Mouse (Mus musculus) megakaryocyte, adult 5-6 weeks (primary cell): ENCODE data around the gene Matk. TPM values are rescaled to one million over a fixed set of nuclear protein-coding genes. Genes with fewer than 3 reads are reported as not detected.

Experiments
- ATAC-seq: 2 replicates; pipeline ENCODE4 v1.8.0; 2016; ENCODE audit warnings: mild to moderate bottlenecking, inconsistent platforms; ENCODE audit not compliant: poor library complexity, severe bottlenecking
- total RNA-seq, 2 experiments: library from RNA; stranded (forward) in 1 of 2; stranded (reverse) in 1 of 2; fragments of 153-499, 151-499 nt in 1 of 2; fragments of 221-1000, 200-1000 nt in 1 of 2; gene quantifications; 2 replicates each; pipeline versions ENCODE4 v1.2.3 to v1.2.4; 2015 to 2017

The Matk gene
- total RNA-seq, 2 experiments from 2014 or later = 5.9 to 8.1 TPM

DNA sequence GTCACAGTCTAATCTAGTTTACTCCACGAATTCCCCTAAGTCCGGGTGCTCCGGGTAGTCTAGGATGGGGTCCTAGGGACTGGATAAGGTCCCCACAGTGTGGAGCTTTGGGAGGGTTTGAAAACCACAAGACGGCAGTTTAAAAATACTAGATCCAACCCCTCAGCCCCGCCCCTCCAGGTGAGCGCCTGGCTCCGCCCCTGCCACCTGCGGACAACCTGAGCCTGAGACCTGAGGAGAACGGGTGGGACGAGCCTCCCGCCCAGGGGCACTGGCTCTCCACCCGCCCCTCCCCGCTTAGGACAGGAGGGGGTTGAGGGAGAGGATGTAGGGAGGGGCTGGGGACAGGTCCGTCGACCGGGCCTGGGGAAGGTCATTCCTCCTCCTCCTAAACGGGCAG lies 32.0 kb downstream of the Matk start:
- no peak for ATAC-seq

DNA sequence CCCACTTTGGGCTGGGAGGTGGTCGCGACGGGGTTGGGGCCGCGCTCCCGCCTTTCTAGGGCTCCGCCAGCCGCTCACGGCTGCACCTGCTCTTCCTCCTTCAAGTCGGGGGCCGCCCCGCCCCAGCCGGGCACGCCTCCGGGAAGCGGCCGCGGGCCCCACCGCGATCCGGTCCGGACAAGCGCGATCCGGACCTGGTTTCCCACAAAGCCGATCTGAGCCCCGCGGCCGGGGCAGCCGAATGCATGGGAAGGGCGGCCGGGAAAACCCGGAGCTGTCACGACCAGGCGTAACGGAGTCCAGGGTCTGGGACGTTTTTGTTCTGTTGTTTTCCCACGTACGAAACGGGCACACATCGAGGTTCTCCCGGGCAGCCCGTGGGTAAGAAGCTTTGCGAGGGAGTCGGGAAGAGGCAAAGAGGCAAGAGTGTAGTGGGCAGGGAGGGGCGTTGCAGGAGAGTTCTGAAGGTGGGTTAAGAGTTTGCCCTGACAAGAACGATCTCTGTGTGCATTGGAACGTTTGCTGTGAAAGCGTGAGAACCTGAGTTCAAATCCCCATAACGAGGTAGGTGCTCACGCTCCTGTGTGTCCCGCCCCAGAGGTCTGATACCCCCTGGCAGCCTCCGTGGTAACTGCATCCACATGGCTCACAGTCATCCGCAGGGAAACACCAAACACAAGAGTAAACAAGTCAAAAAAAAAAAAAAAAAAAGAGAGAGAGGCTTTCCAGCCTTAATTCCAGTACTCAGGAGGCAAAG lies 33.1 kb downstream of the Matk start:
- ATAC-seq = peak; percentile 91

DNA sequence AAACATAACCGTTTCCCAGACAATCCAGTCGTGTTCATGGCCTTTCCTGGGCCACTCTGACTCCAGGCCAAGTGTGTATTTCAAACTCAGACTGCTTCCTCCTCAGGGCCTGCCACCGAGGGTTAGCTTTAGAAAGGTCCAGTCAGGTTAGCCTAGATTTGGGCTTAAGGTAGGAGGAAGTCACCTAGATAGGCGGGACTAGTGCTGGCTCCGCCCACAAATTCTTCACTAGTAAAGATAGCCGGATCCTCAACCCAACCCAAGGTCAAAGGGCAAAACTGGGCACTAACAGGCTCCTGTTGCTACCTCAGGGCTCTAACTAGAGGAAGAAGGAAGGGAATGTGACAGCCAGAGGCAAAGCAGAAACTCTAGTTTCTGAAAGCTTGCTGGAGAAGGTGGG lies 33.9 kb downstream of the Matk start:
- no peak for ATAC-seq

DNA sequence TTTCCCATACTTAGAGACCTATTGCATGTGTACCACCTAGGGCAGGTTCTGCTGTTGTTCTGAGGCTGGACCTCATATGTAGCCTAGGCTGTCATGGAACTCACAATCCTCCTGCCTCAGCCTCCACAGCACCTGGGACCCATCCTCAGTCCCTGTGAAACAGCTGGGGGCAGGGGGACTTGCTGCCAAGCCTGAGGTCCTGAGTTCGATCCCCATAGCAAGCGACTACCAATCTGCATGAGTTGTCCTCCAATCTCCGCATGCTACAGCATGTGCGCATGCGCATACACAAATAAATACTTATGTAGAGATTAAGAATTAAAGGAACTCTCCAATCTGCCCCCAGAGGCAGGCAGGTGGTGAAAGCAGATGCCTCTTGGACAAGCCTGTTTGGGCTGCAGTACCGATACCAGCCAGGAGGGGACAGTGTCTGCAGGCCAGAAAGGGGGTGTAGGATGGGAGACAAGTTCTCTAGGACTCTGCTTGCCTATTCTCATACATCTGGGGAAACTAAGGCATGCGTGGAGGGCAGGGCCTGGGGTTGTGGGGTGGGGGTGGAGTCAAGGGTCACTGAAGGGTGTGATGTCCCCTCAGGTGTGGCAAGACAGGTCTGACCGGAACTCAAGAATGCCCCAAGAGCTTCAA lies 34.9 kb downstream of the Matk start:
- no peak for ATAC-seq

DNA sequence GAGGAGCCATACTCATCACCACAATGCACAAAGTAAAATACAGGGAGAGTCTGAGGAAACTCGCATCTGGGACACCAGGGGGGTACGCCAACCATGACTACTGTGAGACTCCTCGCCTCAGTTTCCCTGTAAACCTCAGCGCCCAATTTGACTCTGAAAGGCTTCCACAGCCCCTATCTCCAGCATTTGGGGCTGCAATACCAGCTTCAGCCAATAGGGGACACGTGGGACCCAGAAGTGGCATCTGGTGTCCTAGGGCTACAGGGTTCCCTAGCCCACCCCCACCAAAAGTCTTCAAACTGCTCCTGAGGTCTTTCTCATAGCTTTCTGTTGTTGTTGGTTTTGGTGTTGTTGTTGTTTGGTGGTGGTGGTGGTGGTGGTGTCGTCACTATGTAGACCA lies 35.9 kb downstream of the Matk start:
- ATAC-seq = no peak

DNA sequence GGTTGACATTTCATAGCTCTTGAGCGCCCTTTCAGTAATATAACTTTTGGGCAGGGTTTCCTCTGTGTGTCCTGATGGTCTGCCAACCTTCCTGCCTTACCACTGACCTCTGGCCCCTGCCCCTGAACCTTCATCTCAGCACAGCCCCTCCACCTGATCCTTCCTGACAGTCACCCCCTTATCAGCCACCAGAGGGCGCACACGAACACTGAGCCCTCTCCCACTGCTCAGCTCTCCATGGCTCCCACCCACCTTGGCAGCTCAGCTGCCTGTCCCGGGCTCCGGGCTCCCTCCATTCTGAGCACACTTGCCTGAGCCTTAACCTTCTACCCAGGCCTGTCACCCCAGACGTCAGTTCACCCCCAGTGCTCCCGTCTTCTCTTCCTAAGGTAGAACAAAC lies 36.5 kb downstream of the Matk start:
- 0 out of 2 replicates have a peak, but pooled peaks have one; percentile 13 for ATAC-seq

DNA sequence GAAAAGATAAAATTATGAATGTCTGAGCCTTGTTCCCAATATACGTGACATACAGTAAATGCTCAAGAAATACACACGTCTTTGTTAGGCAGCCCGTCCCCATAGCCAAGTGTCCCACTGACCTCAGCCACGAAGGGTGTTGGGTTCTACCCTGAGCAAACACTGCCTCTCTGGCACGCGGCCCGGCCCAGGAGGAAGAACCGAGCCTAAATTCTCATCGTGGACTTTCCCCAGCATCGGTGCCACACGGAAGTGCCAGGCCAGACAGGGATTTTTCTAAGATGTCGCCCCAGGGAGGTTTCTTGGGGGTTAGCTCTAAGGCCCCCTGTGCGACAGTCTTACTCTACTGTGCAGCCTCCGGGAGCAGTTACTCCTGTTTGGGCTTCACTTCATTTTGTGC lies 37.1 kb downstream of the Matk start:
- no peak for ATAC-seq

DNA sequence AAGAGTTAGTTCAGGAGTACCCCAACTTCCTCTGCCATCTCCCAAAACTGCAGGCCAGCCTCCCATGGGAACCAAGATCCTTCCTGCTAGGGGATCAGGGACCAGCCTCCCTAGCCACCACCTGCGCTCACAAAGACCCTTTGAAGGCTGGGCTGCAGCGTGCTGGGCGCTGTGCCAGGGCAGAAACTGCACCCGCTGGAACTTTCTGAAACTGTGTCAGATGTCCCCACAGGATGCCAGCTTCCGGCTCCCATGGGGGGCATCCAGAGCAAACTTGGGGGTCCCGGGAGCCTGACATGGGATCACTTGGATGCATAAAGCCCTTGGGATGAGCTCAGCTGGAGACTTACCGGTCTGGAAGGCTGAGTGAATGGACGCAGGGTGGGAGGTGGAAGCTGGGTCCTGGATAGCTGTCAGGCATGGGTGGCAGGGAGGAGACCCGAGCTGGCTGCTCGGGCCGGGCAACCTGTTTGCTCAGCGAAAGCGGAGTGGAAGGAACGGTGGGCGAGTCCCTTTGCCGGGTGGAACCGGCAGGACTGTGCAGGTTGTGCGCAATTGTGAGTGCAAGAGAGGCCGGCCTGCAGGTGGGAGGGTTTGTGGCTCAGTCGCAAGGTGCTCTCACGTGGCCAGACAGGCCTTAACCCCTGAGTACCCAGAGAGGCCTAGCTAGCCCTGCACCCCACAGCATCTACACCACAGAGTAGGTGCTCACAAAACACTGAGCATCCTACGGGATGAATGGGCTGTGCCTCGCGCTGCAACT lies 38.1 kb downstream of the Matk start:
- no peak for ATAC-seq

DNA sequence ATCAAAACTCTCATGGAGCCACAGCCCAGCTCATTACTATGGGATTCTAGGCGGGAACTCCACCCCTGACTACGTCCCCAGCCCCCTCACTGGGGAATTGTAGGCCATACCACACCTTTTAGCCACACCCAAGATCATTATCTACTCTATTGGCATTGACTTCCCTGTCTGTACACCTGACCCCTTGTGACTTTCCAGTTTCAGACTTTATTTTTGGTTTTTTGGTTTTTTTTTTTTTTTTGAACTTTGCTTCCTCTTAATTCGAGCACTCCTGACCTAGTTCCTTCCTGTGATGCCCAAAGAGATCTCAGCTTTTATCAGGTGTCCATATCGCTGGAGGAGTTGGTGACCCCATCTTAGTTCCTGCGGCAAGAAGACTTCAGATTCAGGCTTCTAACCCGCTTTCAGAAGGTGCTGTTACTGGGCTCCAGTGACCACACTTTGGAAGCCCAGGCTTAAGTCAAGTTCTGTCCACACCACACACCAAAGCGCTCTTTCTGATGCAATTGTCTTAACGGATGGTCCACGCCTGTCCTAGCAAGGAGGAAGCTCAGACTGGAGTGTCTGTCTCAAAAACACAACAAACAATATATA lies 38.9 kb downstream of the Matk start, which contains the start of gene Tjp3:
Gene Tjp3, minus strand, starts transcription at position 71 of the 594 bp plus-strand sequence.
- ATAC-seq = peak; percentile 26

DNA sequence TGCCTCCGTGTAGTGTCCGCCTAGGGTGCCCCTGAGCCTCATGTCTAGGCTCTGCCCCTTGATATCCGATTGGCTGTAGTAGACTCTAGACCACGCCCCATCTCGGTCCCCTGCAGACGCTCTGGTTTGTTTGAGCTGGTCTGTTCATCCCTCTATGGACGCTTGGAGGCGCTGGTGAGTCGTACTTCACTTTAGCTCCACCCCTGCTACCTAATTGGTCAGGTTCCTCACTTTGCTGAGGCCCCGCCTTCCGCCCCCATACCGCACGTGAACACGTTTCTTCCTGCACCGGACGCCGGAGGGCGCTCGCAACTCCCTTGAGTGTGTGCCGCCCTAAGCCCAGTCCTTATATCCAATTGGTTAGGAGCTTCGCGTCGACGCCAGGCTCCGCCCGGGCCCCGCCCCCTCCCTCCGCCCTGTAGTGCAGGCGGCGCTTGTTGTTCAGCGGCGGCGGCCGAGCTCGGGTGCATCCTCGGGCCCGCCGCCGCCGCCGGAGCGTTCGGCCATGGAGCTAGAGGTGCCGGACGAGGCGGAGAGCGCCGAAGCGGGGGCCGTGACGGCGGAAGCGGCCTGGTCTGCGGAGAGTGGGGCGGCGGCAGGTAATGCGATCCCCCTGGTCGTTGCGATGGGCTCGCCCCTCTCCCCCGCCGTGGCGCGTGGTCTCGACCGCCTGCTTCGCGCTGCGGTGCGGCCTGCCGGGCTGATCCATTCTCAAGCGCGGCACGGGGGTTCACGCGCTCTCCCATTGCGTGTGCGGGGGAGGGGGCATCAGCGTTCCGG lies 40.0 kb downstream of the Matk start, which contains the start of gene Pip5k1c:
Gene Pip5k1c, plus strand, starts transcription at position 410 of the 780 bp plus-strand sequence.
- ATAC-seq = peak; percentile 78

DNA sequence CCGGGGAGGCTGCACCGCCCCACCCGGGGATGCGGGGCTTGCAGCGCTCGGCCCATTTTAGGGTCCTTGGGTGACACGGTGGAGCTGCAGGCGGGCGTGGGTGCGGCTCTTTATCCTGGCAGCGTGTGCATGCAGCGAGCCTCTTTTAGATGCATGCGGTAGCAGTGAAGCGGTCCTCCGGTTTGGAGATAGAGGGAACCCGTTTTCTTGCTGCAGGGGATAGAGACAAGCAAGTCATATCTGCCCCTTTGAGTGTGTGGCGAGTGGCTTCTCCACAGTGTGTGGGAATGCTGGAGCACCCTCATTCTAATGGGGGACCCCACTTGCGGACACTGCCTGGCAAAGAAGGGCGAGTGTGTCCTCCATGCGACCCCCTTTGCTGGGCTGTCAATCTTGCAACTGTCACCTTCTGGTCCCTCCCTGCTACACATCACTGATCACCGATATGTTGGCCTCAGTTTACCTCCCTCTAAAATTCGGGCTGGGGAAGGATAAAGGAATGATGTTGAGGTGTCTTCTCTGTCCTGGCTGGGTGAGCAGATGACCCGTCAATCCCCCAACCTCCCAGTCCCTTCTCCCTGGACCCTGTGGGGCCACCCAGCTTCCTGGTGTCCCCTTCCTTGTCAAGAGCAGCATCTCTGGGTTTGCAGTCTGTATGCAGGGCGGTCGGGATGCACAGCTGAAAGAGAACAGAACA lies 40.7 kb downstream of the Matk start:
- no peak for ATAC-seq

DNA sequence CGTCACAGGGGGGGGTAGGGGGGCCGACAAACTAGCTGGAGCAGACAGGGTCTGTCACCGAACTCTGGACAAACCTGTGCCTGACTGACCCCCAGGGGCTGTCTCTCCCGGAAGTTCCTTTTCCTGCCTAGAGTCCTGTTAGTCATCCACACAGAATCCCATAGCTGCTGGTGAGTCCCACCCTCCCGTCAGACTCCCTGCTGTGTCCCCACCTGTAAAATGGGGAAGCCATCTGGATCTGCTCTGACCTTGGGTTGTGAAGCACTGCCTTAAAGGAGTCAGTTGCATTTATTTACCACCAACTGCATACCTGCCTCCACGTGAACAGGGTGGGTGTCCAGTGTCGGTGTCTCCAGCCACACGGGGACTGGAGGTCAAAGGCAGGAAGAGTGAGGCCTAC lies 41.7 kb downstream of the Matk start:
- ATAC-seq = no peak

DNA sequence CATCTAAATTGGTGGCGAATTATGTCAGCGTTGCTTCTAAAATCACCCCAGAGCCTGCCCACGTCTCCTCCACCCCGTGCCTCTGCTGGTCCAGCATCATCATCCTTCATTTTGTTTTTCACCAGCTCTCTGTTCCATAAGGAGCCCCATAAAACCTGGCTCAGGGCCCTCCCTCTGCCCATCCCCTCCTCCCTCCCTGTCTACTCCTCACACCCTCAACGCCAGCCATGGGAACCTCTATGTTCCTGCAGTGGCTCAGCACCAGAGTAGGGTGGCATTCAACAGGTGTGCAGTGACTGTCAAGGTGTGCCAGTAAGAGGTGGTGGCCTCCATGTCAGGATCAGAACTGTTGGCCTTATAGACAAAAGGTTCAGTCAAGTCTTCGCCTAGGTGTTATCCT lies 42.5 kb downstream of the Matk start:
- ATAC-seq = no peak

DNA sequence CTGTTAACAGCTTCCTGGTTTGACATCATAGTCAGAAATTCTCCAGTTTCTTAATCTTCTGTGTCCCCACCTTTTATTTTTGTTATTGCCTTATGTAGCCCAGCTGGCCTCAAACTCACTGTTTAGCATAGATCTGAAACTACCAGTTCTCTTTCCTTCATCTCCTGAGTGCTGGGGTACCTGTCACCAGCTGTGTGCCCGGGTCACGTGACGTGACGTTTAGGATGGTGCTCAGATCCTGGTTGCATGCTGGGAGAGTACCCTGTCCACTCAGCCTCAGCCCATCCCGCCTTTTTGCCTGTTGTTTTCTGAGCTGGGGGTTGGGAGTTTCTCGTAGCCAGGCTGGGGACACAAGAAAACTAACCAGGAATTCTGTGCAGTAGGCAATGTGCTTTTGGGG lies 44.5 kb downstream of the Matk start:
- no peak for ATAC-seq

DNA sequence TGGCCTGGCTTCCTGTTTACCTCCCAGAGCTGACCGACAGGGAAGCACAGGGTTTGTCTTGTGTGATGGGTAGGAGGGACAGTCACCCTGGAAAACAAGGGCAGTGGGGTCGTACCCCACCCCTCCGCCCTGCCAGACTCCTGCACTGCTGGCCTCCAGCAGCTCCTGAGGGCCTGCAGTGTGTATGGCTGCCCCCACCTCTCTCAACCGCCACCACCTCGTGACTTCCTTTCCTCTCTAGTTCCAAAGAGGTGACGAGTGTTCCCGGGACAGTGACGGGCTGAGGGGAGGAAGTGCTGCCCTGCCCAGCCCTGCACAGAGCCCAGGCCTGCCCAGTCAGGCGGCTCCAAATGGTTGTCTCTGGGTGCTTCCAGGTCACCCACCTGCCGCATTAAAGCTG lies 45.1 kb downstream of the Matk start:
- peak; percentile 63 for ATAC-seq

DNA sequence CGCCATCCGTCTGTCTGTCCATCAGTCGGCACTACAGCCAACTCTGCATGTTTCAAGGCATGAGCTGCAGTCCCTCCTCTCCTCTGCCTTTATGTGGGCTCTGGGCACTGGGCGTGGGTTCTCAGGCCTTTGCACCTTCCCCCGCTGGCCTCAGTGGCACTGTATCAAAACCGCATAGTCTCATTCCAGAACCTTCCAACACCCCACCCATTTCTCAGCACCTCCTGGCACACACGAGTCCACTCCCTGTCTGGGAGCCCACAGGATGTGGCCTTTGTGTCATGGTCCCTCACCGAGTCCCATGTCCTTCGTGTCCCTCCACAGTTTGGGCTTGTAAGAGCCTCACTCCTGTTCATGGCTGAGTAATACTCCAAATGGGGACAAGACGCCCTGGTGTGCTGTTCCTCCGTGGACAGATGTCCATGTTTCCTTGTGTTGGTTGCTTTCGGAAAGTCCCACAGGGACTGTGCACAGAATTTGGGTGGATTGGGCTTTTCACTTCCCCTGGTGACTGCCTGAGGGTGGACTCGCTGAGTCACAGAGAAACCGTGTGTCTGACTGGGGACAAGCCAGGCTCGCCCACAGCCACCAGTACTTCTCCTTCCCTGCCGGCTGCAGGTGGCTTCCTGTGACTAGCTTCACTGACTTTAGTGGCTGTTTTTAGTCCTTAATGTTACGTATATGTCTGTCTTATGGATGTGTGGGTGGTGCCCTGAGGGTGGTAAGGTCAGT lies 45.8 kb downstream of the Matk start:
- peak; percentile 70 for ATAC-seq

DNA sequence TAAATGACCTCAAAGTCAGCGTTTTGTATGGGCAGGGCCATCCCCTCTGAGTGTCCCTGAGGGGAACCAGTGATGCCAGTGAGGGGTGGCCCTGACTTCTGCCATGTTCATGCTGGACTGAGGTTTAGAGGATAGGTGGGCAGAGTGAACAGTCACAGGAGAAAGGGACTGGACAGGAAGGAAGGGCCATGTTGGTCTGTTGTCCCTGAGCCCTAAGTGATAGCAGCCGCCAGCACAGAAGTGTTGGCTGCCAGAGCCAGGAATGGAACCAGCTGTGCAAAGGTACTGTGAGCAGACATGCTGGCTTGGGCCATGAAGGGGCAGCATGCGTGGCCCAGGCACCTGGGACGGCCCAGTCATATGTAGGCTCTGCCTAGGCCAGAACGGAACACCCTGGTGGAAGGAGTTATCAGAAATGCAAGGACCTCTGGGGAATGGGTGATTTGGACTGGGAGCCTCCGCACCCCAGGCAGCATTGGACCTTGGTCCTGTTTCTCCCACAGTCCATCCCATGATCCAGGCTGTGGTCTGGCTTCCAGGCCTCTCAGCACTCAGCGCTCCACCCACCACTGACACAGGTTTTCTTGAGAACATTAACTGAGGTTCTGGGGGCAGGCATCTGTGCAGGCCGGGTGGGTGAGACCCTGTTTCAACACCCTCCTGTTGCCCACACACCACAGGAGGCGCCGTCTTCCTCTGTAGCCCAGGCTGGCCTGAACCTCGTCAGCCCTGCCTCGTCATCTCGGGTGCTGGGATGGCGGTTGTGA lies 47.0 kb downstream of the Matk start:
- no peak for ATAC-seq

DNA sequence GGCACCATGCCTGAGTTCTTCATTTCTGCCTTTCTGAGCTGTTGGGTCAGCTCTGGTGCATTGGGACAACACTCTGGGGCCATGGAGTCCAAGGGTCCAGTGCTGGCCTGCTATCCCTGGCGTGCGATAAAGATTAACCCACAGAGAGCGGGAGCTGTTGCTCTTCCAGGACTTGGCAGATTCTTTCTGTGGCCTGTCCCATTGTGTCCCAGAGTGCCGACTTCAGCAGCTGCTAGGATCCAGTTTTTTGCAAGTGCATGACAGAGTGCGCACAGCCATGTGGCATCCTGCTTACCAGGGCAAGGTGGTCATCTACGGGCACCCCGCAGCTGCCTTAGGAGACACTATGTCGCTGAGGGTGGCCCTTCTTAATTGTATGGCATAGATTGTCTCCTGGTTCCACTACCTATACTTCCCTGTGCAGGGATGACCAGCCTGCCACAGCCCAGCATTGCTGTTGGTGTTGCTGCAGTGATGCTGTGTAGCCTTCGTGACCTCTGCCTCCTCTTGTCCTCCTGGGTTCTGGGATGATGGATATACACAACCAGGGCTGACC lies 47.7 kb downstream of the Matk start:
- ATAC-seq = no peak
